Mouse (Mus musculus): Measurements from ENCODE around the gene Tmem54. TPM values are rescaled to one million over a fixed set of nuclear protein-coding genes. Genes with fewer than 3 reads are reported as not detected.

Gene Tmem54
- polyA plus RNA-seq (2014; fragmentation: Illumina TruSeq; extraction: RNeasy Lipid Tissue Mini Kit (QIAGEN cat#74804); ENCODE audit: low replicate concordance): 1.3 TPM

GRCm38 (mm10) chr4:129105356-129105755 lies at the start of gene Tmem54:
TSS of gene Tmem54 (plus strand) at chr4:129105548.

GRCm38 (mm10) chr4:129058207-129059092 lies 46.9 kb upstream of the Tmem54 start, which contains the start of gene Rnf19b:
TSS of gene Rnf19b (plus strand) at chr4:129058271.

GRCm38 (mm10) chr4:129121569-129122086 lies 16.3 kb downstream of the Tmem54 start, which contains the start of gene Hpca:
TSS of gene Hpca (minus strand) at chr4:129122036.

GRCm38 (mm10) chr4:129136579-129137391 lies 31.4 kb downstream of the Tmem54 start, which contains the start of gene Fndc5:
TSS of gene Fndc5 (plus strand) at chr4:129136999.

Other genes with a start within 250 kb of the Tmem54 start
- gene Trim62, start 222.0 kb upstream of the Tmem54 start, polyA plus RNA-seq (2014; fragmentation: Illumina TruSeq; extraction: RNeasy Lipid Tissue Mini Kit (QIAGEN cat#74804); ENCODE audit: low replicate concordance): 0.33 TPM
- not detected for gene Azin2, start 143.1 kb upstream of the Tmem54 start, polyA plus RNA-seq (2014; fragmentation: Illumina TruSeq; extraction: RNeasy Lipid Tissue Mini Kit (QIAGEN cat#74804); ENCODE audit: low replicate concordance)
- 158 TPM for gene Ak2, start 113.6 kb upstream of the Tmem54 start, polyA plus RNA-seq (2014; fragmentation: Illumina TruSeq; extraction: RNeasy Lipid Tissue Mini Kit (QIAGEN cat#74804); ENCODE audit: low replicate concordance)
- gene Rnf19b, start 47.3 kb upstream of the Tmem54 start, polyA plus RNA-seq (2014; fragmentation: Illumina TruSeq; extraction: RNeasy Lipid Tissue Mini Kit (QIAGEN cat#74804); ENCODE audit: low replicate concordance): 16.9 TPM
- not detected for gene Hpca, start 16.5 kb downstream of the Tmem54 start, polyA plus RNA-seq (2014; fragmentation: Illumina TruSeq; extraction: RNeasy Lipid Tissue Mini Kit (QIAGEN cat#74804); ENCODE audit: low replicate concordance)
- 0.30 TPM for gene Fndc5, start 31.5 kb downstream of the Tmem54 start, polyA plus RNA-seq (2014; fragmentation: Illumina TruSeq; extraction: RNeasy Lipid Tissue Mini Kit (QIAGEN cat#74804); ENCODE audit: low replicate concordance)
- gene S100pbp, start 84.2 kb downstream of the Tmem54 start, polyA plus RNA-seq (2014; fragmentation: Illumina TruSeq; extraction: RNeasy Lipid Tissue Mini Kit (QIAGEN cat#74804); ENCODE audit: low replicate concordance): 28.5 TPM
- gene Yars, start 84.2 kb downstream of the Tmem54 start, polyA plus RNA-seq (2014; fragmentation: Illumina TruSeq; extraction: RNeasy Lipid Tissue Mini Kit (QIAGEN cat#74804); ENCODE audit: low replicate concordance): 1.4 TPM
- 14.3 TPM for gene C77080, start 155.9 kb downstream of the Tmem54 start, polyA plus RNA-seq (2014; fragmentation: Illumina TruSeq; extraction: RNeasy Lipid Tissue Mini Kit (QIAGEN cat#74804); ENCODE audit: low replicate concordance)
- 0.85 TPM for gene Sync, start 182.1 kb downstream of the Tmem54 start, polyA plus RNA-seq (2014; fragmentation: Illumina TruSeq; extraction: RNeasy Lipid Tissue Mini Kit (QIAGEN cat#74804); ENCODE audit: low replicate concordance)
- 118 TPM for gene Rbbp4, start 229.8 kb downstream of the Tmem54 start, polyA plus RNA-seq (2014; fragmentation: Illumina TruSeq; extraction: RNeasy Lipid Tissue Mini Kit (QIAGEN cat#74804); ENCODE audit: low replicate concordance)
- 160 TPM for gene Zbtb8os, start 230.1 kb downstream of the Tmem54 start, polyA plus RNA-seq (2014; fragmentation: Illumina TruSeq; extraction: RNeasy Lipid Tissue Mini Kit (QIAGEN cat#74804); ENCODE audit: low replicate concordance)

Measured in small intestine, adult 10 weeks (tissue).